Mouse (Mus musculus): ENCODE results near the gene BC004004.

- TF ChIP-seq CTCF (IDR thresholded peaks at IDR 0.05; ENCODE audit: low read depth, low read length) (no peak), POLR2AphosphoS5 (IDR thresholded peaks at IDR 0.05; ENCODE audit: insufficient replicate concordance, low read depth, low read length) (no peak)
Observed at GRCm38 (mm10) chr17:29295835-29296234, 27.2 kb downstream of the BC004004 start.

All from G1E (cell line).